Mouse (Mus musculus): ENCODE results near the gene Slx4ip. TPM values are rescaled to one million over a fixed set of nuclear protein-coding genes. Genes with fewer than 3 reads are reported as not detected.
"Not testable (repeated sequence)": the region's sequence is repeated elsewhere in the genome, so short reads cannot be mapped to it uniquely, and the experiment has no call there.

Slx4ip gene
- polyA plus RNA-seq (2012; rRNA removed) (3.0 and 3.4 TPM in 2 replicates), polyA plus RNA-seq (2014; fragmentation: Nextera tagmentation; extraction: Ambion mirVana) (5.3 and 6.6 TPM in 2 replicates)

DNA sequence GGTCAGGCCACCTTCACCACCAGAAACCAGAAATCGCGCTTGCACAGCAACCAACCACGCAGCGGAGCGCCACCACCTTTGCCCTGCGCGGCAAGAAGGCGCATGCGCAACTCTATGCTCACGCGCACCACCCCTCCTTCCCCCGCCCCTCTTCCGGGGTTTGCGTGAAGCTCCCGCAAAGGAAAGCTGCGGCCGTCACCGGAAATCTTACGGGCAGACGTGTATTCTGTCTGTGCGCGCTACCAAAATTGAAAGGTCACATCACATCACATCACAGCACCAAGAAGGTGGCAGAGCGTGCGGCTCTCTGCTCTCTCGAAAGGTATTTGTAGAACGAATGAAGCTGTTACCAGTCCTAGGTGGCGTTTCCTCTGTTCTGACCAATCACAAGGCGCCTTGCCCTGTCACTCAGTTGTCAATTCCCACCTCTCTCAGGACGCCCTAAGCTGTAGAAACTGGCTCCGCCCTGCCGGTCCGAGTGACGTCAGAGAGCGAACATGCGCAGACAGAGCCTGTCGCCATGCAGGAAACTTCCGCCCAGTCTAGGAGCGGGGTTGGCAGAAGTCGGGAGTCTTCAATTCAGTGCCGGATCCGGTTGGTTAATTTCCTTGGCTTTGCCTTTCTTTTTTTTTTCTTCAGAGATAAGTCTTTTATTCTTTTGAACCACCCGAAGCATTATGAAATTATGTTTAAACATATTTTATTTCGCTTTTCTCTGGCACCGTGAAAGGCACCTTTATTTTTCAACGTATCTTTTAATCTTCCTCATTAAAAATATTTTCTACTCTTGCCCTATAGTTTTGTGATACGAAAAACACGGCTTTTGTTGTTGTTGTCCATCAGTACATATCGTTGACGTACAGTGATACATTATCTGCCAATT, at the start of gene Slx4ip, which contains the start of the genes AL731706.1 and Mkks:
Slx4ip (plus strand) TSS at position 151 of the 883 bp plus-strand sequence.
AL731706.1 (minus strand) TSS at position 322 of the 883 bp plus-strand sequence.
Mkks (minus strand) TSS at position 322 of the 883 bp plus-strand sequence.
- TF ChIP-seq POLR2A (IDR thresholded peaks at IDR 0.05; ENCODE audit: borderline replicate concordance, extremely low read depth, insufficient read depth, insufficient read length), result peak; percentile 67; the same call in 1 of the 2 replicates
- no peaks in the 10 kb centered on the region for H3K36me3 ChIP-seq (ENCODE audit: control insufficient read depth, insufficient read depth, low read length)
- H3K4me2 ChIP-seq (replicated peaks; ENCODE audit: low read depth, low read length, severe bottlenecking), result peak within 1 kb of the TSS; percentile 46
- WGBS, result under 1% methylated on average over 47 of the region's 49 CpGs
- peak; percentile 99 for DNase-seq (ENCODE audit: low spot score)
- peak; percentile 97 for ATAC-seq (ENCODE audit: low FRiP score, low read depth)
- no peaks in the 10 kb centered on the region for H3K9me3 ChIP-seq (ENCODE audit: control insufficient read depth, low read length)
- H3K9ac ChIP-seq (ENCODE audit: low read depth, low read length, severe bottlenecking), result peak within 1 kb of the TSS; percentile 69
- no peaks in the 10 kb centered on the region for H3K27me3 ChIP-seq (ENCODE audit: control insufficient read depth, insufficient read depth, low read length)
- H3K27ac ChIP-seq (replicated peaks; ENCODE audit: low read depth, low read length), result peak within 1 kb of the TSS; percentile 91
- H3K4me1 ChIP-seq (ENCODE audit: control insufficient read depth, insufficient read depth, low read length), result 0 out of 2 replicates have a peak, but pooled peaks cover 3% of the 10 kb centered on the region
- H3K4me3 ChIP-seq (replicated peaks; ENCODE audit: low read length), result peak within 1 kb of the TSS; percentile 69

DNA sequence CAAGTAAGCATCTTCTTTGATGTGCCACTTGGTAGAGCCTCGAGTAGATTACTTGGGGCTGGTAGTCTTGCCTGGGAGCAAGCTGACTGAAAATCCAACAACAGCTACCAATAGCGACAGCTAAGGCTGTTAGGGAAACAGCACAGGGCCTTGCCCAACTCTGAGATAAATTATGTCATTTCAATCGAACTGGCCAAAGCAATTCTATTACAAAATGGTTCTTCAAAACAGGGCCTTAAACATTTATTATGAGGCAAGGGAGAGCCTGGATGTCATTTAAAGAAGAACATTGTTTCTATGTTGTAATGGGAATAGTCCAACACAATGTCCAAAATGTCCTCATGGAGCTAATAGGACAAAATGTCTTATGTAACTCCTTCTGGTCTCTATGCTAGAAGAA, 40.7 kb upstream of the Slx4ip start:
- no peak overlapping the region for H3K27ac ChIP-seq (replicated peaks; ENCODE audit: low read depth, low read length)
- no peaks in the 10 kb centered on the region for H3K4me1 ChIP-seq (ENCODE audit: control insufficient read depth, insufficient read depth, low read length)
- ATAC-seq (ENCODE audit: low FRiP score, low read depth) (no peak), DNase-seq (ENCODE audit: low spot score) (no peak)
- WGBS, result 63% methylated on average over 3 of the region's 3 CpGs
- H3K9me3 ChIP-seq (ENCODE audit: control insufficient read depth, low read length), result no peaks in the 10 kb centered on the region
- H3K9ac ChIP-seq (ENCODE audit: low read depth, low read length, severe bottlenecking), result no peak overlapping the region
- no peaks in the 10 kb centered on the region for H3K36me3 ChIP-seq (ENCODE audit: control insufficient read depth, insufficient read depth, low read length)
- no peak overlapping the region for H3K4me2 ChIP-seq (replicated peaks; ENCODE audit: low read depth, low read length, severe bottlenecking)
- H3K27me3 ChIP-seq (ENCODE audit: control insufficient read depth, insufficient read depth, low read length), result no peaks in the 10 kb centered on the region
- H3K4me3 ChIP-seq (replicated peaks; ENCODE audit: low read length), result no peak overlapping the region
- TF ChIP-seq POLR2A (IDR thresholded peaks at IDR 0.05; ENCODE audit: borderline replicate concordance, extremely low read depth, insufficient read depth, insufficient read length), result no peak

DNA sequence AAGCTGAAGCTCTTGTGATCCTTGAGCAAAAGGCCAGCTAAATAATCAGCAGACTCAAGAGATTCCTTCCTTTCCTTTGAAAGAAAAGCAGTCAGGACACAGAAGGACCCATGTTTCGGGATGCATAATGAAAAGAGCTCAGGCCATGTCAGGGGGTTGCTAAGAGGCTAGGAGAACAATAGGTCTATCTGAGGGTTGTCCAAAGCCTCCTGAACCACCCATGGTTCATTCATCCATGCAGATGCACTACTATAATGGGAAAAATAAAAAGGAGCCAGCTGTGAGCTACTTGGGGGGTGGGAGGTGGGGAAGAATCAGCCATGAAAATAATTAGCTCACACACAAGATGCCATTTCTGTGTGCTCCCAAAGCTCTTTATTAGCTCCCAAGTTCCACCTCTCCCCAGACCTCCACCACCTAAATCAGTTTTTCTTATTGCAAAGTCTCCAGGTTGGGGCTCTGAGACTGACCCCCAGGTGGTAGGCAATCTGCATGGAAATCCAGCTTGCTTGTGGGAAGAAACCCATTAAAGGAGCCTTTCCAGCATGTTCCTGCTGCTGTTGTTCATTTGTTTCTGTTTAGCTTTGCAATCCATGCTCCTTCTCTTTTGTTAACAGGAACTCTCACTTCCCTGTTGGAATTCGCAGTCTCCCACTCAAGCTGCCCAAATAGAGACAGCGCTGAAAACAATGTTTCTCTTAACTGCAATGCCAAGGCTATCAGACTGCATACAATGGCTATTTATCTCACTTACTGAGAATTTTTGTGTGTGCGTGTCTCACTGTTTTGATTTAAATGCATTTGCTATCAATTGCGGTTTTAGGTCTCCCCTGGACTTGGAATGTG, 36.3 kb upstream of the Slx4ip start:
- Histone ChIP-seq H3K36me3 (ENCODE audit: control insufficient read depth, insufficient read depth, low read length) (no peaks in the 10 kb centered on the region), H3K4me2 (replicated peaks; ENCODE audit: low read depth, low read length, severe bottlenecking) (no peak overlapping the region), H3K27ac (replicated peaks; ENCODE audit: low read depth, low read length) (no peak overlapping the region), H3K27me3 (ENCODE audit: control insufficient read depth, insufficient read depth, low read length) (no peaks in the 10 kb centered on the region), H3K9ac (ENCODE audit: low read depth, low read length, severe bottlenecking) (no peak overlapping the region), H3K4me1 (ENCODE audit: control insufficient read depth, insufficient read depth, low read length) (no peaks in the 10 kb centered on the region), H3K9me3 (ENCODE audit: control insufficient read depth, low read length) (no peaks in the 10 kb centered on the region), H3K4me3 (replicated peaks; ENCODE audit: low read length) (no peak overlapping the region)
- DNase-seq (ENCODE audit: low spot score) (no peak), ATAC-seq (ENCODE audit: low FRiP score, low read depth) (no peak)
- WGBS, result 49% methylated on average over 5 of the region's 5 CpGs
- no peak for TF ChIP-seq POLR2A (IDR thresholded peaks at IDR 0.05; ENCODE audit: borderline replicate concordance, extremely low read depth, insufficient read depth, insufficient read length)

DNA sequence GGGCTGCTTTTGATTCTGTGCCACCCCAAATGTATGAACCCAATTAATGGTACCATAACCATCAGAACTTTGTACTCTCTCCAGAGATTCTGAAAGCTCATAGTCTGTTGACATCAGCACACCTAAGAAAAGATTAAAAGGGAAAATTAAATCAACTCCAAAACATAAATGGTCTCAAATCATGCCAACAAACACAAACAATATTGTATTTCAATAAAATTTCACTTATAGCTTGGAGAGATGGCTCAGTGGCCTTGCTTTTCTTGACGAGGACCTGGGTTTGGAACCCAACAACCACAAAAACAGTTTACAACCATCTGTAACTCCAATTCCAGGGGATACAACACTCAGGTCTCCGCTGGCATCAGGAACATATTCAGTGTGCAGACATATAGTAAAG, 5.4 kb upstream of the Slx4ip start, which contains the start of gene AL731706.2:
AL731706.2 (minus strand) TSS at position 101 of the 400 bp plus-strand sequence.
- WGBS, result 94% methylated on average over 2 of the region's 2 CpGs
- H3K4me3 ChIP-seq (replicated peaks; ENCODE audit: low read length), result no peak within 1 kb of the TSS
- H3K27ac ChIP-seq (replicated peaks; ENCODE audit: low read depth, low read length), result no peak within 1 kb of the TSS
- no peaks in the 10 kb centered on the region for H3K9me3 ChIP-seq (ENCODE audit: control insufficient read depth, low read length)
- ATAC-seq (ENCODE audit: low FRiP score, low read depth) (no peak), DNase-seq (ENCODE audit: low spot score) (no peak)
- 0 out of 2 replicates have a peak, but pooled peaks cover 3% of the 10 kb centered on the region for H3K4me1 ChIP-seq (ENCODE audit: control insufficient read depth, insufficient read depth, low read length)
- no peak for TF ChIP-seq POLR2A (IDR thresholded peaks at IDR 0.05; ENCODE audit: borderline replicate concordance, extremely low read depth, insufficient read depth, insufficient read length)
- H3K27me3 ChIP-seq (ENCODE audit: control insufficient read depth, insufficient read depth, low read length), result no peaks in the 10 kb centered on the region
- no peak within 1 kb of the TSS for H3K4me2 ChIP-seq (replicated peaks; ENCODE audit: low read depth, low read length, severe bottlenecking)
- H3K9ac ChIP-seq (ENCODE audit: low read depth, low read length, severe bottlenecking), result no peak within 1 kb of the TSS
- H3K36me3 ChIP-seq (ENCODE audit: control insufficient read depth, insufficient read depth, low read length), result peaks cover 33% of the 10 kb centered on the region

DNA sequence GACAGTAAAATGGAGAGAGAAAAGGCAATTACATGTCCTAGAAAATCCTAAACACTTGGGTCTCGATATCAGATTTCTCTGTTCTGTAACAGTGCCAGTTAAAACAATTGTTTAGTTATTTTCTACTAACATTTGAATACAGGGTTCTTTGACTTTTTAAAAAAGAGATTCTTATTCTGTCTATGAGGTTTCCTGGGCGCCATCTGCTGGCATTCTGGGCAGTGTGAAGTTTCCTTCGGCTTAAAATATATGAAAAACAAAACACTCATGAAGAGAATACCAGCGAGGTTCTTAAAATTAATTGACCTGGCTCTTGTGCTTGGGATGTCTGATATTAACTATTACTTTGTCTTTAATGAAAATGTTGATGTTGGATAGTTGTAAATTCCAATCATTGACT, 4.2 kb upstream of the Slx4ip start:
- ATAC-seq (ENCODE audit: low FRiP score, low read depth) (no peak), DNase-seq (ENCODE audit: low spot score) (peak; percentile 17)
- Histone ChIP-seq H3K9me3 (ENCODE audit: control insufficient read depth, low read length) (no peaks in the 10 kb centered on the region), H3K4me2 (replicated peaks; ENCODE audit: low read depth, low read length, severe bottlenecking) (no peak overlapping the region), H3K4me3 (replicated peaks; ENCODE audit: low read length) (no peak overlapping the region), H3K27ac (replicated peaks; ENCODE audit: low read depth, low read length) (no peak overlapping the region), H3K4me1 (ENCODE audit: control insufficient read depth, insufficient read depth, low read length) (0 out of 2 replicates have a peak, but pooled peaks cover 3% of the 10 kb centered on the region), H3K27me3 (ENCODE audit: control insufficient read depth, insufficient read depth, low read length) (no peaks in the 10 kb centered on the region), H3K36me3 (ENCODE audit: control insufficient read depth, insufficient read depth, low read length) (peaks cover 21% of the 10 kb centered on the region), H3K9ac (ENCODE audit: low read depth, low read length, severe bottlenecking) (no peak overlapping the region)
- TF ChIP-seq POLR2A (IDR thresholded peaks at IDR 0.05; ENCODE audit: borderline replicate concordance, extremely low read depth, insufficient read depth, insufficient read length), result no peak
- WGBS, result 65% methylated on average over 4 of the region's 4 CpGs

DNA sequence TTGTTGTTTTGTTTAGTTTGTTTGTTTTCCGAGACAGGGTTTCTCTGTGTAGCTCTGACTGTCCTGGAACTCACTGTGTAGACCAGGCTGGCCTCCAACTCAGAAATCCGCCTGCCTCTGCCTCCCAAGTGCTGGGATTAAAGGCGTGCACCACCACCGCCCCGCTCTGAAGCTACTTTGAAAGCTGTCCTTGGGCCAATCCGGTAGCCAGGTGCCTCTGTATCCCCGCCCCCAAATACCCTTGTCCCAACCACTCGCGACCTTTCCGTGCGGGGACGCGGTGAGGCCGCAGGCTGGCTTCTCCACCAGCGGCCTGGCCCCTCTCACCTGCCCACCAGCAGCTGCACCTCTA, 326 bp upstream of the Slx4ip start:
- peak; percentile 50 for ATAC-seq (ENCODE audit: low FRiP score, low read depth)
- Histone ChIP-seq H3K9ac (ENCODE audit: low read depth, low read length, severe bottlenecking) (peak overlapping the region; percentile 69), H3K4me3 (replicated peaks; ENCODE audit: low read length) (peak overlapping the region; percentile 69), H3K27ac (replicated peaks; ENCODE audit: low read depth, low read length) (peak overlapping the region; percentile 91), H3K4me2 (replicated peaks; ENCODE audit: low read depth, low read length, severe bottlenecking) (peak overlapping the region; percentile 40)
- not testable (repeated sequence) for H3K4me1 ChIP-seq (ENCODE audit: control insufficient read depth, insufficient read depth, low read length); H3K27me3 ChIP-seq (ENCODE audit: control insufficient read depth, insufficient read depth, low read length); H3K36me3 ChIP-seq (ENCODE audit: control insufficient read depth, insufficient read depth, low read length); DNase-seq (ENCODE audit: low spot score); H3K9me3 ChIP-seq (ENCODE audit: control insufficient read depth, low read length)
- WGBS, result 6% methylated on average over 15 of the region's 15 CpGs
